Mouse (Mus musculus) neutrophil, adult 5-6 weeks (primary cell): ENCODE measurements around the gene Cst9. TPM values are rescaled to one million over a fixed set of nuclear protein-coding genes. Genes with fewer than 3 reads are reported as not detected.

Experiments
- ATAC-seq: fragments of 151-379, 151-347 bp; 2 replicates; pipeline ENCODE4 v1.8.0; 2017; ENCODE audit warnings: mild to moderate bottlenecking, moderate TSS enrichment; ENCODE audit not compliant: insufficient number of reproducible peaks, poor library complexity, low FRiP score, severe bottlenecking; ENCODE audit errors: extremely low read depth
- total RNA-seq: library from RNA; stranded (forward); fragments of 200-1000 nt; gene quantifications from 2 replicates; pipeline ENCODE4 v1.2.3, GENCODE M21; 2017

Cst9 gene
- total RNA-seq: not detected in 2 replicates

DNA sequence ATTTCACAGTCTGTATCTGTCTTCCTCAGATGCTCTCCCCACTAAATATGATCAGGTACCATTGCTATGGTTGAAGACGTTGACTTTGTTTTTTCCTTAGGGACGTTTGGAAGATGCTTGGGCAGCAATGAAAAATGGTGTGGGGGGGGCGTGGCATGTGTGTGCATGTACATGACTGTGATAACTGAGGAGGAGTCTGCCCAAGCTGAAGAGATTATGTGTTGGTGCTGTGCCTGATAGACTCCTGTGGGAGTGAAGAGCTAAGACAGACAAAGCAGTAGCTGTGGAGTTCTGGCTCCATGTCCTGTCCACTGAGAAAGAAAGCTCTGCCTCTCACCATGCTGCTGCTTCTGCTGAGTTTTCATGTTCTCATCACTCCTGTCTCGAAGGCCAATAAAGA lies at the start of gene Cst9:
Gene Cst9, plus strand, starts transcription at position 236 of the 400 bp plus-strand sequence.
- ATAC-seq: no peak

DNA sequence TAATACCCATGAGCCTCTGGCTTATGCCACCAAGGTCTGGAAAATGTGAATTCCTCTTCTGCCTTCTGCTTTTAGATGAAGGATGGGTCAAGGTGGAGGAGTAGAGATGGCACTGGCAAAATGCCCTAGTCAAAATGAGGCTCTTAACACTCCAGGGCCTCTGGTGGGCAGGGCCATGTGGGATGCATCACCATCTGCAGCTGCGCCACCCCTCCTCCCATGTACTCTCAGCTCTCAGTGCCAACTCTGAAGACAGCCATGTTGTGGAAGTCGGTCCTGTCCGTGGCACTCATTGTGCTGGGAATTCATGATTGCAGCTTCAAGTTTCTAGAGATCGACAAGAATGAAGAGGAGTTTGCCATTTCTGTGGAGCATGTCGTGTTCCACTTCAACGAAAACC lies 45.8 kb upstream of the Cst9 start, which contains the start of gene Cst12:
Gene Cst12, plus strand, starts transcription at position 220 of the 400 bp plus-strand sequence.
- no peak for ATAC-seq

DNA sequence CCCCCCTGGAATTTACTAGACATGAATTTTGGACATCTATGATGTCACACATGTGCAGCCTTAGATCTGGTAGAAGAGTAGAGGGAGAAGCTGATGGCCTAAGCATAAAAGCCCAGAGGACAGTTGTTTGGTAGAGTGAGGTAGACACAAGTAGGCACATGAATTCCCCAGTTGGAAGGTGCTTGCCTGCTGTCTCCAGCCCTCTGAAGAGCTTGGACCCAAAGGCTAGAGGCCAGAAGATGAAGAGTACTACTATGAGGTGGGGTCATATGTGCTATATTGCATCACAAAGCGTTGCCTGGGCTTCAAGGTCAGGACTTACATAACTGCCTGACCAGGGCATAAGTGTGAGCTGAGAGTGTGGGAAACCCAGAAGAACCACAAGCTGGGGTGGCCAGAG lies 36.5 kb upstream of the Cst9 start, which contains the start of gene Cst8:
Gene Cst8, plus strand, starts transcription at position 301 of the 400 bp plus-strand sequence.
- no peak for ATAC-seq

DNA sequence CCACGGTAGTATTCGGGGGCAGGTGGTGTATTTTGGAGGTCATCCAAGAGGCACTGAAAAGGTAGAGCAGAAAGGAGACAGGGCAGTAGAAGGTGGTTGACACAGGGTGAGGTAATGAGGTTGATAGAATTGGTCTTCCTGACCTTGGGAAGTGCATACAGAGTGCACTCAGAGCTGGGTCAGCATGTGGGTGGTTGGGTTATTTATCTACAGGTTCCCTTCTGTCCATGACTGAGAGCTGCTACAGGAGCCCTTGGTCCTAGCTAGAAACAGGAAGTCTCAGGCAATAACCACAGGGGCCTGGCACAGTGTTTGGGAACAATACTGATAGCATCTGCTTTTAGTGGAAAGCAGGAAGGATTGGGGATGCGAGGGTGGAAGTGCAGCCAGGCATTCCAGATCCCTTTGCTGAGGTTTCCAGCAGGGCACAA lies 33.4 kb upstream of the Cst9 start:
- no peak for ATAC-seq

DNA sequence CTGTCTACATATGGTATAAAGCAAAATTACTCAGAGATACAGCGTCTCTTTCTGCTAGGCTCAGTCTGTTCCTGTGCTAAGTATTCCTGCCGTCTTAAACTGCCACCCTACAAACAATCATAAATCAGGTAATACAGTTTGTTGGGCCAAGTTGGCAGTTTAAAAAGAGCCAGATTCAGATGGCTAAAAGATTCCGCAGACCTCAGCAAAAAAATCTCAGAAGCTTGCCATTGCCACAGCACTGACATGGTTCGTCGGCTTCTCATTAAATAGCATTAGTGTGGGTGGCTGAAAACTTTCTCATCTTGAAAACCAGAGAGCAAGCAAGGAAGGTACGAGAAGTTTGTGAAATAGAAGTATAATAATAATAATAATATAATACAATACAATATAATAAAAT lies 28.3 kb upstream of the Cst9 start:
- ATAC-seq: no peak

DNA sequence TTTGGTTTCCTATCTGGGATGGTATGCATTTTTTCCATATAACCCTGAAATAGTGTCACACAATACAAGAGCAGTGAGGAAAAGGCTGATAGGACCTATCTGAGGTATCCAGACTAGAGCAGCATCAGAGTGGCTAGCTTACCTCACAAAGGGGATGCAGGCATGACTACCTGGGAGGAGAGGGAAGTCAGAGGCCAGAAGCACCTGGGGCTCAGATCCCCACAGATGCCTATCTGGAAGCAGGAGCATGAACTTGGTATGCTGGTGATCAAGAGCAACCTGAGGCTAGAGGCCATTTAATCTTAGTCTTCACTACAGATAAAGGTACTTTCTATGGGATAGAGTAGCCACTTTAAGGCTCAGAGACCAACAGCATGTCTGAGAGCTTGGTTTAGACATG lies 15.0 kb upstream of the Cst9 start, which contains the start of gene Cst13:
Gene Cst13, plus strand, starts transcription at position 173 of the 400 bp plus-strand sequence.
- no peak for ATAC-seq

DNA sequence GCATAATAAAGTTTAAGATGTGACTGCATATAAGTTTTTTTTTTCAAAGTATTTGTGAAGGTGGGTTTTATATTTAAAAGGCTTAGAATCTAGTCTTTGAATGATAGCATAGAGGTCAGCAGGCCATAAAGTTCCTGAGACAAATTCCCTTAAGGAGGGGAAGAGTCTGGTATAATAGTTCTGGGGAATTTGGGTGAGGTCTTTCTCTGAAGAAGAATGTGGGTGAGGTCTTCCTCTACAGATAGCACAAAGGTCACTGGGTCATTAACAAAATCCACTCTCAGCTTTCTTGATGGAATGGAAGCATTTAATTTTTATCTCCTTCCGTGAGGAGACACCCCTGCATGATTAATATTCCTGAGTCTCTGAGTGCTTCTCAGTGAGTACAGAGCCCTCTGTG lies 9.0 kb upstream of the Cst9 start:
- no peak for ATAC-seq

DNA sequence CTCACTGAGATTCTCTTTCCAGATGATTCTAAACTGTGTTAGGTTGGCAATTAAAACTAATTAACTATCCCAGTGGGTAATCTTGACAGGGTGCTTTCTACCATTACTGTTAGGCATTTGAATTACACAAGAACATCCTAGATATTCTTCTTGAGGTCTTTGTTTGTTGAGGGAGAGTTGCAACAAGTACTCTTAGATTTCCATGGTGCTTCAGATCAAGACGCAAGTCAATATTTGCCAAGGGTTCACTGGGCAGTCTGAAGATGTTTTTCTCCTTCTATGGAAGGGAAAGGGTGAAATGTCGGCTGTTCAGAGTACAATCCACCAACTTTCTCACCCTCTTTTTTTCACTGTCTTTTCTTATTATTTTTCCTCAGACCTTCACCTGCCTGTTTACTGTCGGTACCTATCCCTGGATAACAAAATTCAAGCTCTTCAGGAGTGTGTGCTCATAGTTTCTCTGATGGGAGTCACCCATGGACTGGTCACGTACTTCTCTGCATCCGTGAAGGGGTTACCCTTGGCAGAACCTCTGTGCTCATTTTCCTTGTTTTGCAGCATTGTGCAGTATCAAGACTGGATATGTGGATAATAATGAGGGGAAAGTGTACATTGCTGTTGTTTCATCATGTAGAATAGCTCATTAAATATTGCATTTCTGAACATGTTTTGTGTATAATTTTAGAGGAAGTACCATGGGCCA lies 3.3 kb downstream of the Cst9 start:
- no peak for ATAC-seq

DNA sequence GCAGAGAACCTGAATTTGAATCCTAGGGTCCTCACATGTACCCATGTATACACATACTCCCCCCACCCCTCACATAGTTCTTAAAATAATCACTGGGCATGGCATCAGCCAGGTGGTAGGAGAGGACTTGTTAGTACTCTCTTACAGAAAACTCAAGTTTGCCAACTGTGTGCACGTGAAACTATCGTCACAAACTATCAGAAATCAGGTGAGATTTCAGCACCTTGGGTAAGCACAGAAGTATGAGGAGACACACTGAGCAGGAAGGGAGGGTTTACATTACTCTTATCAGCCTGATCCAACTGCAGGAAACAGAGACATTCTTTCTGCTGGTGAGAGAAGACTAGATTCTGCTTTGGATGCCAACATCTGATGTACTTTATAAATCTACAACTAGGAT lies 4.3 kb downstream of the Cst9 start:
- no peak for ATAC-seq

DNA sequence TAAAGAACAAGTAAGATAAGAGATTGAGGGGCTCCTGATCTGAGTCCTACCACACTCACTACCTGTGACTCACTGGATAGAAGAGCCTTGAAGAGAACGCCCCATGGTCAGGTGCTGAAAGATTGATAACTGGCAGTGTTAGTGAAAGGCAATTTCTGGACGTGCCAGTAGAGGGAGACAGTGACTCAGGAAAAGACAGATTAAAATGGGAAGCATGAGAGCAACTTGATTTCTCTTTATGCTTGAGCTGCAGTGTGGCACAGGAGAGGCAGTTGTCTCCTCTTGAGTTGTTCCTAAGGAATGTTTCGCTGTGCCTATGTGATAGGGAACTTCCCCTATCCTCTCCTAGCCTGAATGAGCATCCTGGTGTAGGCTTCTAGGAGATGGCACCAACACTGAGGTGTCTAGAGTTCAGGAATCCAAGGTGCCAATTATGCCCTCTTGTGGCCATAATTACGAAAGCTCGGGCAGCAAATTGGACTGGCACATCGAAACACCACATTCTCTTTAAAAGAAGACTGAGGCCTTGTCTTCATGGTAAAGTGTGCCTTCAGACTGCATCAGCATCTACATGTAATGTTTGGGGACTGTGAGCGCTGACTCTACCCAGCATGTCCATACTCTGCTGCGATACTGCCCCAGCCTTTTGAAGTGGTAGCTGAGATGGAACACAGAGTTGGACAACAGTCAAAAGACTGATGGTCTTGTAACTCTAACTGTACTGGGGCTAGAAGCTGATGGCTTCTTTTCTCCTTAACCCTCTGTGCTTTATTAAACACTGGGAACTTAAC lies 16.4 kb downstream of the Cst9 start:
- peak; percentile 93 for ATAC-seq

DNA sequence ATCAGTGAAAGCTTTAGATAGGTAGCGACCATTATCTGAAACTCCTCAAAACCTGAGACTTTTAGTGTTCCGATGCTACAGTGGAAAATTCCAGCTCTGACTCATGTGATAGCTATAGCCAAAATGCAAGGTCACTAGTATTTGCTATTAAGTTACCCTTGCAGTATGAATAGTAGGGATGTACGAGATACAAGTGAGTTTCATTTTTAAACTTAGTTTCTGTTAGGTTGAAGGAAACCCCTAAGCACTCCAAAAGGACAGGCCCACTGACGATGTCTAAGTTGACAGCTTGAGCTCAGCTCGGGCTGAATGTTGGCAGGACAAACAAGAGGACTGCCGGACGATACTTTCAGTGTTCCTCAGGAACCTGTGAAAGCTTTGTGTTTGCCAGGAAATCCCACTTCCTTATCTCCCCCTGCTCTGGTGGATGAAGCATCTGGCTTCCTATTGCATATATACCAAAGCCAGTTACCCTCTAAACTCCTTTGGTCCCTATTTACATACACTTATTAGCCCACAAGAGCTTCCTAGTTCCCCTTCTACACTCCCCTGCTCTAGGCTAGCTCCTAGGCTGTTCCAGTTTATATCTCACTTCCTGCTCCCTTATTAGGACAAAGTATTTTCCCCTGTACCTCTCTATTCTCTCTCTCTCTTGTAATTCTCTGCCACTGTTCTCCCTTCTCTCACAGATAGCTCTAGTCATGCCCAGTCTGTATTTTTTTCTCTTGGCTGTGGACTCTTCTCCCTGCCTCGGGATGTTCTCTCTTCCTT lies 21.9 kb downstream of the Cst9 start:
- no peak for ATAC-seq

DNA sequence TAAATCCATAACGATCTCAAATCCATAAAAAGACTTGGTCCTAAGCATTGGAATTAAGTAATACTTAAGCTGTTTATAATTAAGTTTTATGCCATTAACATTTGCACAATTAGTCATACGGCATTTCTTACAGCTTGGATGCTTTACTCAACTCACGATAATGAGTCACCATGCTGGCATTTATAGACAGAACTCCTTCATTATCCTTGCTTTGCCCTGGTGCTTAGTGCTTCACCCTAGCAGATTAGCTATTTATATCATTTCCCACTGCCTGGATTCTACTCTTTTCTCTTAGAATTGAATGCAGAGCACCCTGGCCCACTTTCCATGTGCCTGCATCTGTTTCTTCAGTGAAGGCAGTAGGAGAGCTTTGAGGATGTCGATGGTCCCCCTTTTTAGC lies 22.6 kb downstream of the Cst9 start:
- no peak for ATAC-seq

DNA sequence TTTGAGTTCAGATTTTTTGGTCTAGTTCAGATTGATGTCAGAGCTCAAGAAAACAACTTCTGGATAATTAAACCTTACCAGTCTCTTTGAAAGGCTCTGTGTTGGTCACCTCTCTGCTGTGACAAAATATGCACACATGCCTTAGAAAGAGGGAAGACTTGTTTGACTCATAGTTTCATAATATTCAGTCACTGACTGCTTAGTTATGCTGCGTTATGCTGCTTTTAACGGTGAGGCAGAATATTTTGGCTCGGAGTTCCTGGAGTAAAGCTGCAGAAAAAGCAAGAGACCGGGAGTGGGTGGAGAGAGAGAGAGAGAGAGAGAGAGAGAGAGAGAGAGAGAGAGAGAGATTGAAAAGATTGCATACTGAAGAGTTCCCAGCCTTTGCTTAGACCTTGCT lies 26.0 kb downstream of the Cst9 start:
- ATAC-seq: no peak

DNA sequence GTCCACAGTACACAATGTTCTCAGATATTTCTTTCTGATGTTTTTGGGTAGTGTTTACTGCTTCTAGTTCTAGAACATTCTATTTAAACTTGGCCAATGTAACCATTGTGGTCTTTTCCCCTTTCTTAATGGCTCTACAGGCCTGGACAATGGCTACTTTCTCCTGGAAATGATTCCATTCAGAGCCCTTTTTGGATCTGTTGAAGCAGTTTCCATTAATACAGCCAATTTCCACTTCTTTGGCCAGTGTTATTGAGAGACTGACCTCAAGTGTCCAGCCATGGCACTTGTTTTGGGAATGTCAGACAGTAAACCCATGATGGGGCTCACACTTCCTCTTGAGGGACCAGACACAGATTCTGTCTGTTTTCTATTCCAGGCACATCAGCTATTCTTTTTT lies 26.7 kb downstream of the Cst9 start:
- no peak for ATAC-seq

DNA sequence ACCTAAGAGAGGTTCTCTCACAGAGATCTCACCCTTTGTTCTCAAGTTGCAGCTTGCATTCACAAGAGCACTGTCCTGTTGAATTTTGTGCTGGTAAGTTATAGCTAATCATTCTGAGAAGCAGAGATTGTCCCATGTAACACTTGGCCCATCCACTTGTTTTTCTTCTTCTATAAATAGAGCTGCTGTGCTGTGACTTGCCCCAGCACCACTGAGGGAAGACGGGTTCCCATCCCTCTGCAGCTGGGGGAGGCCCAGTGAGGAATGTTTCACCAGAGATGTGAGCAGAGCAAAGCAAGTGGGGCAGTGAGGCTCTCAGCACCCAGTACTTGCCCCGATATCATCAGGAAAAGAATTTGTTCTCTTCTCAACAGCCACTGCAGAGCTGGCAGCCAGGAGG lies 30.0 kb downstream of the Cst9 start, which contains the start of gene 9230104L09Rik:
Gene 9230104L09Rik, minus strand, starts transcription at position 73 of the 400 bp plus-strand sequence.
- no peak for ATAC-seq

DNA sequence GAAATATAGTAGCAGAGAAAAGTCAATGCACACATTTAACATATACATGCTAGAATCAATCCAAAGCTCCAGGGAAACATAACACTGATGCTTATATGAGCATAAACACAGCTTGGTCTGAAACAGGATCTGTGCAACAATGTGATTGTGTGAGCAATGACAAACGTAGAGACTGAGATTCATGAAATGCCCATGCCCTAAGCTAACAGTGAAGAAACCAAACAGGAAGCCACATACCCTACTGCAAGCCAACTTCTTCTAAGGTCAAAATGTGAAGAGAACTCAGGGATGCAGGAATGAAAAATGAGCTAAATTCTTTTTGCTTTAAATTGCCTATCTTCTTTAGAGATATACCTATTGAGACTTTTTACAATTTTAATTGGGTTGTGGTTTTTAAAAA lies 34.0 kb downstream of the Cst9 start:
- no peak for ATAC-seq

DNA sequence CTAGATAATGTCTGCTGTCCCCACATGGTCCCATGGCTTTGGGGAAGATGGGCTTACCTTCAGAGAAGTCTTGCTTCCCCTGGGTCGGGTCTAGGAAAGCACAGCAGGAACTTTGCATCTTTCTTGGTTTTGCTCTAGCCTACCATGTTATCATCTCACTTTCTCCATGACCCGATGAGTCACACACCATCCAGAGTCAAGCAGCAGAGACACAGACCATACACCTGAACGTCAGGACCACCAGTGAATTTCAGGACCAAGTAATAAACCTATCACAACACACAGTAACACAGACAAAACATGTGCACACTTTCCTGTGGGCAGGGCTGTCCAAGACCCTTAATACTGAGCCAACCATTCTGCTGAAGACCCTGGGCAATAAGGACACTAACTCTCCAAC lies 35.6 kb downstream of the Cst9 start:
- no peak for ATAC-seq

DNA sequence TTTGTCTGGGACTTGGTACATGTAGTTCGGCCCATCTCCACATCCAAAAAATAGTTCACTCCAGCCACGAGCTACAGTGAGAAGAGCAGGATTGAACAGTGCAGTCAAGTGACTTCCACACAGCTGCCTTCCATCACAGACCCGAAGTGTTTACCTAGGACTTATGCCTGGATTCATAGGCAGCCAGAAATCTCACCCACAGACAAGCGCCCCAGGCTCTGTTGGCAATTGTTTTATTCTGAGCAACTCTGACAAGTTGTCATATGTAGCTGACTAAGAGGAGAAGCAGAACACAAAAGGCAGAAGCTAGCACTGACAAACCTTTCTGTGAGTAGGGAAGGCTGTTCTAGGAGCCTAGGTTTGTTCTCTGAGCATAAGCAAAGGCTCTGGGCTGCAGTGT lies 37.9 kb downstream of the Cst9 start:
- ATAC-seq: no peak

DNA sequence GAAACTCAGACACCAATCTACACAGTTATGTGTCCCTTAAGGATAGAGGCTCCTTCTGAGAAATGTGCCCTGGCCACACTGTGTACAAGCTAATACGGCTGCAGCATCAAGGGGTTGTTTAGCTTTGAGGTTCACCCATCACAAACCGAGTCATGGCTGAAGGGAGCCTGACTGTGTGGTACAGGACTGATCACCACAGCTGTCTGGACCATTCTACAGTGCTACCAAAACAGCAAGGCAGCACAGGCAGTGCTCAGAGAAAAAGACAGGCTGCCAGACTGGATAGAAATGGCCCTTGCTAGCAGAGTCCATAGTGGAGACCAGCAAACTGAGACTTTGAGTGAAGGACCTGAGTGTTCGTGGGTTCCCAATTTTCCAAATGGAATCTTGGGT lies 39.3 kb downstream of the Cst9 start:
- ATAC-seq: no peak
